Mouse (Mus musculus): ENCODE data around the gene Npr2.
A peak's percentile ranks its signal among the peaks of the same experiment; 100 is the strongest.

Npr2 gene

GRCm38 (mm10) chr4:43672070-43672469 is 40.3 kb downstream of the Npr2 start:
- peak; percentile 93 for DNase-seq

GRCm38 (mm10) chr4:43673703-43674102 is 42.0 kb downstream of the Npr2 start:
- no peak for DNase-seq

DNA sequence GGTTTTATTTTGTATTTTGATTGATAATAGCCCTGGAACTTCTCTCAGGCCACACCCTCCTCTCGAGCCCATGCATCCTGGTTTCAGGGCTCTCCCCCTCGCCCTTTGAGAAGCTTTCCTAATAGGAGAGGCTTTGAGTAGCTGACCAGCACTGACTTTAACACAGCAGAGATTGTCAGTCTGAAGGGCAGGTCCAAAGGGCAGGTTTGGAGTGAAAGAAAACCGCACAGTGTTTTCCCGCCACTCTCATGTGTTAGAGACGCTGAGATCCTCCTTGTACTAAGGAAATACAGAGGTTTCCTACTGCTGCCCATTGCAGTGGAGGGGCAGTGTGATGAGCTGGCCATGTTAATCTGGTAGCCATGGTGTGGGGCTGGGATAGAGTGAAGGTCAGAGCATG is 43.2 kb downstream of the Npr2 start:
- DNase-seq = no peak

DNA sequence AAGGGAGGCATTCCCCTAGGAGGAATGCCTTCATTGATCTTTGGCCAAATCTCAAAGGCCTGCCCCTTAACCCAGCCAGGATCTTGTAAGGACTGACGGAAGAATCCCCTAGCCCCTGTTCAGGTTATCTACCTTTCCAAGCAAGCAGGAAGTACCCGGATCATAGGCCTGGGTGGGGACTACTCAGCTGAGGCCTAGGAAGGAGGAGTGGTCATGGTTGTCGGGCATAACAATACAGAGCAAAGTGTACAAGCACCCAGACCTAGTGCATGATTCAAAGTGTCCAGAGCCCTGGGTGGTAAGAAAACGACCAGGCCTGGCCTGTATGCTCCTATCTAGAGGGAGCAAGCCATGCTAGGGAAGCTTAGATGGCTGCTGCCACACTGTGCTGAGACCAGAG is 43.9 kb downstream of the Npr2 start:
- no peak for DNase-seq

DNA sequence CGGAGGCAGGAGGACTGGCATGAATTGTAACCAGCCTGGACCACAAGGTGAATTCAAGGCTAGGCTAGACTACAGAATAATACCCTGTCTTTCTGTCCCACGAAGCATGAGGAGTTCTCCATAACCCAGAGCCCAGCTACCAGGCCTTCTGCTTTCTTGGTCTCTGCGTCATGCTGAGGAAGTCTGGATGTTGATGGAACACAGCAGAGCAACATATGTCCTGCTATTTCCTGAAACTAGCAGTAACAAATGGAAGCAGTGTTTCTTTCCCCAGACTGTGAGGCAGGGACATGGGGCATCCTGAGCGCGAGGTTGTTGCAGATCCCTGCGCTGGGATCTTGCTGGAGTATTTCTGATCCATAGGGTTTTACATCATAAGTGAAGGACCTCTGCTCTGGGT is 46.8 kb downstream of the Npr2 start:
- no peak for DNase-seq

- DNase-seq = no peak
These were observed 47.8 kb downstream of the Npr2 start for GRCm38 (mm10) chr4:43679416-43680043.

GRCm38 (mm10) chr4:43690021-43690420 is 58.3 kb downstream of the Npr2 start:
- DNase-seq = no peak

GRCm38 (mm10) chr4:43691026-43691425 is 59.3 kb downstream of the Npr2 start:
- DNase-seq = no peak

- DNase-seq = no peak
These were observed 62.1 kb downstream of the Npr2 start for GRCm38 (mm10) chr4:43693806-43694241.

DNA sequence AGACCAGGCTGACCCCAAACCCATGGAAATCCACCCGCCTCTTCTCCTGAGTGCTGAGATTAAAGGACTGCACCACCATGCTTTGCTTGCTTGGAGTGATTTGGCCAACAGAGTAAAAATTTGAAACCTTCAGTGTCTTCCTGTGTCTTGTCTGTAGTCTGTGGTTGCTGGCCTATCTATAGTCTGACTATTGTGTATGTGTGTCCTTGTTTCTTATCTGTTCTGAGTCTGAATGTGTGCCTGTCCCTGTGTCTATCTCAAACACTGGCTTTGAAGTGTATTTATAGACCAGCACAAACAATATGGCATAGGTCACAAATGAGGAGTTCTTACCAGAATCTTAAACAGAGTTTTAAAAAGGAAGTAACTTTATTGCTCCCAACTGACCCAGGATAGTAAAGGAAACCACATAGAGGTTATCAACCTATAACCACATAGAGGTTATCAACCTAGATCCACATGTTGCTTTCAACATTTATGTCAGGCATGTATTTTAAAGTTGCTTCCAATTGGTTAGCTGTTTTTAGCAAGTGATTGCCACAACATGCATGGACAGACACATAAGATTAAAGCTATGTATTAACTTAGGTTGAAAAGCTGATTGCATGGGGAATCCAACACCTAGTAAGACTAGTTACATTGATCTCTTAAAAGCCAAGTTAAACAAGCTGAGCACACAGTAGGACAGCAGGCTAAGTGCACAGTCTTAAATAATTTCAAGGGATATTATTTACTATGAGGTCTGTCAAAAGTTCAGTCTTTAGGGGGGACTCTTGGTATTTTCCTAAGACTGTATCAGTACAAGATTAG is 62.9 kb downstream of the Npr2 start:
- DNase-seq = no peak

- DNase-seq = no peak
These were observed 63.5 kb downstream of the Npr2 start for GRCm38 (mm10) chr4:43695249-43695671.

GRCm38 (mm10) chr4:43696561-43696960 is 64.8 kb downstream of the Npr2 start:
- peak; percentile 66 for DNase-seq

DNA sequence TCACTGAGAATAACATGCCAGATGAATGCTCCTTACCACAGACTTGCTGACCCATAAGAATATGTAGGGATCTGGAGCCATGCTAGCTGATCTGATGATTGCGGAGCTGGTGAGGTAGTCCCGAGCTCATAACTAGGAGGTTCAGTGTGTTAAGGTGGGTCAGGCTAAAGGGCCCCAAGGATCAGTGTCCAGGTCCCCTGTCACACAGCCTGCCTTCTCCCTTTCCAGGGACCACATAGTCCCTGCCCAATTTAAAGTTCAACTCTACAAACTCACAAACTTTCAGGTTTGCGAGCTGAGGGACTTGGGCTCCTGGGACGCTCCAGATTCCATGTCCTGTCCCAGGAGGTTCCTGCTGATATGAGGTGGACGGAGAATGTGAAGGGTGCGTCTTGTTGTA is 69.0 kb downstream of the Npr2 start, which contains the start of gene Olfr70:
Gene Olfr70, minus strand, starts transcription at position 101 of the 400 bp plus-strand sequence.
- no peak for DNase-seq

All from cerebellum, adult 9-10 months (tissue).